17 mouse cellular contexts compared by ENCODE assay signal in genomic region chr6:6270545-6270944, GRCm38 (mm10).
"Had no signal": no experiment of that assay in that cellular context is flagged by ENCODE, and none has a peak within 500 bp of the region (broad histone marks: within the 10 kb centered on the region; RNA-seq: fewer than 3 reads in every experiment).

No protein-coding gene starts in this region.

- H3K4me1 ChIP-seq: limb, embryonic 10.5 days; liver, embryonic 13.5 days; stomach, embryonic 15.5 days had no signal

- H3K27ac ChIP-seq: limb, embryonic 10.5 days; limb, embryonic 13.5 days; liver, embryonic 13.5 days; macrophage; stomach, embryonic 15.5 days had no signal

- H3K27me3 ChIP-seq: limb, embryonic 13.5 days; liver, embryonic 13.5 days; stomach, embryonic 15.5 days had no signal

- H3K9me3 ChIP-seq: limb, embryonic 10.5 days; limb, embryonic 13.5 days; liver, embryonic 13.5 days; stomach, embryonic 15.5 days had no signal

- DNase-seq: kidney, adult 18-20 months; kidney, adult 9 months; kidney, postnatal 14 days; kidney, postnatal 4 days; liver; liver, embryonic 13.5 days; lung, adult 2 months; midbrain, embryonic 14.5 days; right cerebral cortex, adult 18-20 months; right cerebral cortex, postnatal 14 days; right cerebral cortex, postnatal 4 days; spleen, adult 18-20 months; thymus, postnatal 25 days had no signal

- H3K4me3 ChIP-seq: limb, embryonic 10.5 days; limb, embryonic 13.5 days; liver, embryonic 13.5 days; stomach, embryonic 15.5 days had no signal

- H3K9ac ChIP-seq: limb, embryonic 13.5 days; liver, embryonic 13.5 days; stomach, embryonic 15.5 days had no signal

- H3K36me3 ChIP-seq: limb, embryonic 10.5 days; limb, embryonic 13.5 days; liver, embryonic 13.5 days; stomach, embryonic 15.5 days had no signal
